Mouse (Mus musculus) kidney, adult 2 months (tissue): Measurements from ENCODE around the gene Ccnb2.

Experiments
- CTCF ChIP-seq: fragments of 200-500 bp; conservative IDR thresholded peaks from 2 replicates; pipeline ENCODE4 v1.5.1; 2011; ENCODE audit warnings: low read depth, mild to moderate bottlenecking, control low read depth, low read length, moderate library complexity, mixed read lengths; ENCODE audit not compliant: insufficient read depth, insufficient read length
- POLR2A ChIP-seq: fragments of 200-500 bp; IDR thresholded peaks from one replicate; pipeline ENCODE4 v1.6.1; 2011; ENCODE audit warnings: low read depth, low read length, control low read depth

- TF ChIP-seq CTCF, result peak; percentile 55
- TF ChIP-seq POLR2A, result no peak
Observed at GRCm38 (mm10) chr9:70416412-70416811, 4.9 kb downstream of the Ccnb2 start.
